ENCODE assay signal across 12 mouse cellular contexts in the genomic region with DNA sequence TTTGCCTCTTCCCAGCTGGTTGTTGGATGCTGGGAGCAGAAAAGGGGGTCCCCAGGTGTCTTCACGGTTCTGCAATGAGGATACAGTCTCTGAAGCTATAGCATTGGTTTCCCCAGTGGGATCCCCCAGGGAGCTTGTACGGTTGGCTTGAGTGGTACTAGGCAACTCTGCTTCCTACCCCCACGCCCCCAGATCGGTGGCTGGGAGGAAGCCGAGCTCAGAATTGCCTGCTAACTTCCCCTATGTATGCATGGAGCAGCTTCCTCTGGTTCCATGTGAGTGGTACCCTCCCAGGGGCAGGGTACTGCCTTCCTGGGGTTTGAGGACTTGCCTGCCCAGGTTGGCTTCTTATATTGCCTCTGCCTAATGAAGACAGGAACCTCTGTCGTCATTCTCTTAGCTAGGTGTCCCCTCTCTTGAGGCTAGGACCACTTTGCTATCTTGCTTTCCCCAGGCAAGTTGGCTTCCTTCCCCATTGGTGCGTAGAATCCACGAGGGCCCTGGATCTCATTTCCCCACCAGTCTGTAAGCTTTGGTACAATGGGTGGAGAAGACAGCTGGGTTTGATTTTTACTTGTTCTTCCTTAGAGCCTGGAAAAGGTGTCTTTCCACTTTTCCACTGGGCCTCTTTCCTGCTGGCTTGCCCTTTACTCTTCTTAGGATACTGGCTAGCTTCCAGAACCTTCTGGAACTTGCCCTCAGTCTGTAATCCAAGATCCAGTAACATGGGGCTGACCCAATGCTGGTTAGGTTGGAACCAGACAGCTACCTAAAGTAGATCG. TPM values are rescaled to one million over a fixed set of nuclear protein-coding genes. Genes with fewer than 3 reads are reported as not detected.
DNase-seq lines count a peak whose midpoint lies in the region; ATAC-seq and TF ChIP-seq lines count a peak whose summit lies in the region.
"Had no signal": no experiment of that assay in that cellular context is flagged by ENCODE, and none has a peak within 500 bp of the region (broad histone marks: within the 10 kb centered on the region; RNA-seq: fewer than 3 reads in every experiment).

No protein-coding gene starts in this region.

- peak; percentile 22 to 41 for DNase-seq in cerebellum, adult 2 months
- DNase-seq in cerebellum, adult 9-11 months: no peak
- DNase-seq in left cerebral cortex, postnatal 4 days: peak; percentile 26
- DNase-seq in left cerebral cortex, postnatal 25 days (ENCODE audit: low spot score in 2 of 2): no peak

- ATAC-seq in limb, embryonic 15.5 days (ENCODE audit: insufficient number of reproducible peaks, low FRiP score, low TSS enrichment, low read depth): peak; percentile 4; the same call in 1 of the 2 replicates
- ATAC-seq in megakaryocyte progenitor cell, adult 5-6 weeks (replicated peaks; ENCODE audit: poor library complexity): no peak
- ATAC-seq in hindbrain, embryonic 12.5 days (ENCODE audit: low FRiP score): no peak

- H3K27me3 ChIP-seq in cerebellum, adult 2 months (ENCODE audit: control insufficient read depth, insufficient read depth, low read length): no peaks in the 10 kb centered on the region
- H3K27me3 ChIP-seq in limb, embryonic 15.5 days: no peaks in the 10 kb centered on the region
- peaks cover 8% of the 10 kb centered on the region for H3K27me3 ChIP-seq in hindbrain, embryonic 12.5 days
- H3K27me3 ChIP-seq: CH12.LX had no signal

- TF ChIP-seq CTCF in cerebellum, adult 2 months (IDR thresholded peaks at IDR 0.05; ENCODE audit: borderline replicate concordance, insufficient read depth, low read depth, low read length): no peak

- H3K4me3 ChIP-seq in cerebellum, adult 2 months (replicated peaks; ENCODE audit: insufficient read depth, low read depth, low read length): no peak overlapping the region
- no peak overlapping the region for H3K4me3 ChIP-seq in brown adipose tissue, adult 24 weeks (ENCODE audit: insufficient read depth, low read depth, low read length)
- H3K4me3 ChIP-seq in limb, embryonic 15.5 days: no peak overlapping the region
- no peak overlapping the region for H3K4me3 ChIP-seq in hindbrain, embryonic 12.5 days

- no peak for TF ChIP-seq POLR2A in cerebellum, adult 2 months (IDR thresholded peaks at IDR 0.05; ENCODE audit: borderline replicate concordance, insufficient read depth, low read length)

- H3K4me1 ChIP-seq in cerebellum, adult 2 months (ENCODE audit: control insufficient read depth, insufficient read depth, low read length): peaks cover 38% of the 10 kb centered on the region
- peaks cover 32% of the 10 kb centered on the region for H3K4me1 ChIP-seq in brown adipose tissue, adult 24 weeks (ENCODE audit: control insufficient read depth, insufficient read depth, insufficient read length, low read length)
- peaks cover 59% of the 10 kb centered on the region for H3K4me1 ChIP-seq in limb, embryonic 15.5 days
- peaks cover 32% of the 10 kb centered on the region for H3K4me1 ChIP-seq in hindbrain, embryonic 12.5 days

- intact Hi-C loops in left cerebral cortex, postnatal 4 days (cut with DNase I): loop anchor here (5.0 kb wide), 1 partner anchor 85 kb away; no protein-coding TSS in a partner anchor
- intact Hi-C loops in left cerebral cortex, postnatal 25 days (cut with DNase I): loop anchor here (2.0 kb wide), 1 partner anchor 93 kb away; a partner anchor contains a TSS

- no peak overlapping the region for H3K27ac ChIP-seq in cerebellum, adult 2 months (ENCODE audit: insufficient read depth, low read length)
- H3K27ac ChIP-seq in brown adipose tissue, adult 24 weeks (replicated peaks; ENCODE audit: low read depth, low read length): peak overlapping the region; percentile 86
- H3K27ac ChIP-seq in limb, embryonic 15.5 days: peak overlapping the region; percentile 87
- no peak overlapping the region for H3K27ac ChIP-seq in hindbrain, embryonic 12.5 days

- peaks cover 23% of the 10 kb centered on the region for H3K36me3 ChIP-seq in limb, embryonic 15.5 days
- peaks cover 22% of the 10 kb centered on the region for H3K36me3 ChIP-seq in hindbrain, embryonic 12.5 days

- H3K9me3 ChIP-seq in limb, embryonic 15.5 days: no peaks in the 10 kb centered on the region
- H3K9me3 ChIP-seq in hindbrain, embryonic 12.5 days (replicated peaks): no peaks in the 10 kb centered on the region

- H3K4me2 ChIP-seq in limb, embryonic 15.5 days: 0 out of 2 replicates have a peak overlapping the region, but pooled peaks have one; percentile 10
- H3K4me2 ChIP-seq in hindbrain, embryonic 12.5 days (replicated peaks): no peak overlapping the region

- H3K9ac ChIP-seq in limb, embryonic 15.5 days: no peak overlapping the region
- H3K9ac ChIP-seq in hindbrain, embryonic 12.5 days: no peak overlapping the region

- 35% methylated on average over 9 of the region's 9 CpGs for WGBS in cerebellum, adult 2 months
- 51% methylated on average over 9 of the region's 9 CpGs for WGBS in limb, embryonic 15.5 days
- 79% methylated on average over 9 of the region's 9 CpGs for WGBS in hindbrain, embryonic 12.5 days

RNA-seq across cellular contexts. Expression of a gene that starts 29.5 kb away (rescaled TPM):
- polyA plus RNA-seq in cerebellum, adult 2 months (2012; rRNA removed): 22.0 and 22.3 TPM in 2 replicates
- 100 to 1,000 TPM; 109 to 113 TPM for total RNA-seq in left cerebral cortex, postnatal 4 days (2021)
- 10 to 100 TPM; 60.3 to 60.9 TPM for total RNA-seq in left cerebral cortex, postnatal 25 days (2021)
- 19.2 and 24.4 TPM in 2 replicates for polyA plus RNA-seq in brown adipose tissue, adult 24 weeks (2012; ENCODE audit: insufficient read depth, insufficient read length, missing spikeins)
- 16.8 and 18.5 TPM in 2 replicates for polyA plus RNA-seq in limb, embryonic 15.5 days (2015; fragmentation: Nextera tagmentation; extraction: Ambion mirVana)
- 4.3 and 4.5 TPM in 2 replicates for total RNA-seq in megakaryocyte progenitor cell, adult 5-6 weeks (2015)
- total RNA-seq in megakaryocyte progenitor cell, adult 5-6 weeks (2017): 1.6 and 1.8 TPM in 2 replicates
- polyA plus RNA-seq in hindbrain, embryonic 12.5 days (2016; fragmentation: Nextera tagmentation; extraction: Ambion mirVana): 12.3 and 15.5 TPM in 2 replicates

RNA-seq across cellular contexts. Expression of a gene that starts 49.6 kb away (rescaled TPM):
- polyA plus RNA-seq in cerebellum, adult 2 months (2012; rRNA removed): 0.08 and 0.20 TPM in 2 replicates
- not detected for total RNA-seq in left cerebral cortex, postnatal 4 days (2021)
- total RNA-seq in left cerebral cortex, postnatal 25 days (2021): not detected
- polyA plus RNA-seq in brown adipose tissue, adult 24 weeks (2012; ENCODE audit: insufficient read depth, insufficient read length, missing spikeins): not detected in 2 replicates
- 0.24 and 0.46 TPM in 2 replicates for polyA plus RNA-seq in limb, embryonic 15.5 days (2015; fragmentation: Nextera tagmentation; extraction: Ambion mirVana)
- not detected in 2 replicates for total RNA-seq in megakaryocyte progenitor cell, adult 5-6 weeks (2015)
- total RNA-seq in megakaryocyte progenitor cell, adult 5-6 weeks (2017): not detected in 2 replicates
- not detected in 2 replicates for polyA plus RNA-seq in hindbrain, embryonic 12.5 days (2016; fragmentation: Nextera tagmentation; extraction: Ambion mirVana)
- total RNA-seq: layer of hippocampus, postnatal 25 days had no signal

RNA-seq across cellular contexts. Expression of a gene that starts 57.4 kb away (rescaled TPM):
- 0.13 TPM in 1 of 2 replicates, not detected in the other for polyA plus RNA-seq in cerebellum, adult 2 months (2012; rRNA removed)
- total RNA-seq in left cerebral cortex, postnatal 4 days (2021): not detected
- not detected for total RNA-seq in left cerebral cortex, postnatal 25 days (2021)
- not detected in 2 replicates for polyA plus RNA-seq in brown adipose tissue, adult 24 weeks (2012; ENCODE audit: insufficient read depth, insufficient read length, missing spikeins)
- 0.37 and 0.45 TPM in 2 replicates for polyA plus RNA-seq in limb, embryonic 15.5 days (2015; fragmentation: Nextera tagmentation; extraction: Ambion mirVana)
- total RNA-seq in megakaryocyte progenitor cell, adult 5-6 weeks (2015): not detected in 2 replicates
- not detected in 2 replicates for total RNA-seq in megakaryocyte progenitor cell, adult 5-6 weeks (2017)
- not detected in 2 replicates for polyA plus RNA-seq in hindbrain, embryonic 12.5 days (2016; fragmentation: Nextera tagmentation; extraction: Ambion mirVana)
- total RNA-seq: CH12.LX; layer of hippocampus, postnatal 25 days; monocyte, adult 5-6 weeks had no signal
- polyA plus RNA-seq: brain, embryonic 14.5 days had no signal

Comparison
In these comparisons a context has a peak if more than half of its experiments do, and no peak if none do; other contexts are left out.
1. DNase-seq: peak in cerebellum, adult 2 months (2 of 2) and left cerebral cortex, postnatal 4 days (single experiment); none in cerebellum, adult 9-11 months (single experiment) and left cerebral cortex, postnatal 25 days (0 of 2).
2. H3K27ac ChIP-seq: peak in brown adipose tissue, adult 24 weeks (single experiment) and limb, embryonic 15.5 days (single experiment); none in cerebellum, adult 2 months (single experiment) and hindbrain, embryonic 12.5 days (single experiment).